Mouse (Mus musculus) embryonic facial prominence, embryonic 10.5 days (tissue): ENCODE measurements around the gene Dolpp1. TPM values are rescaled to one million over a fixed set of nuclear protein-coding genes. Genes with fewer than 3 reads are reported as not detected.
A peak's percentile ranks its signal among the peaks of the same experiment; 100 is the strongest.

Source experiments
- DNase-seq: peaks from one replicate; pipeline ENCODE4 v3.0.0-alpha.2; 2017; ENCODE audit warnings: low spot score
- H3K27ac ChIP-seq: fragments of 300-500 bp; sonication (generic); replicated peaks from 2 replicates; pipeline ENCODE4 v1.5.1; 2016; ENCODE audit warnings: mild to moderate bottlenecking
- H3K27me3 ChIP-seq: fragments of 300-500 bp; sonication (generic); replicated peaks from 2 replicates; pipeline ENCODE4 v1.6.1; 2016; ENCODE audit warnings: low read depth, mild to moderate bottlenecking; ENCODE audit not compliant: poor library complexity, severe bottlenecking
- H3K36me3 ChIP-seq: fragments of 300-500 bp; sonication (generic); replicated peaks from 2 replicates; pipeline ENCODE4 v1.6.1; 2016; ENCODE audit warnings: mild to moderate bottlenecking, moderate library complexity
- H3K4me1 ChIP-seq: fragments of 300-500 bp; sonication (generic); 2 replicates; pipeline ENCODE4 v1.6.1; 2016
- H3K4me3 ChIP-seq: fragments of 300-500 bp; sonication (generic); 2 replicates; pipeline ENCODE4 v1.5.1; 2016; ENCODE audit warnings: mild to moderate bottlenecking, moderate library complexity
- H3K9me3 ChIP-seq: fragments of 300-500 bp; sonication (generic); 2 replicates; pipeline ENCODE4 v1.6.1; 2016; ENCODE audit warnings: mild to moderate bottlenecking
- WGBS: fragments of 180-500 bp; shearing (Covaris S2); methylation state at CpG from one replicate; pipeline ENCODE4 v1.1.7; 2016; 5-methylcytosine and 5-hydroxymethylcytosine counted together
- polyA plus RNA-seq: library from polyadenylated mRNA; unstranded; fragments of >200 nt; fragmentation: Nextera tagmentation; extraction: Ambion mirVana; gene quantifications from 2 replicates; pipeline ENCODE4 v1.2.1, GENCODE M21; 2016

Dolpp1 gene
- polyA plus RNA-seq, 1 experiment from 2014 or later = 46.2 TPM

DNA sequence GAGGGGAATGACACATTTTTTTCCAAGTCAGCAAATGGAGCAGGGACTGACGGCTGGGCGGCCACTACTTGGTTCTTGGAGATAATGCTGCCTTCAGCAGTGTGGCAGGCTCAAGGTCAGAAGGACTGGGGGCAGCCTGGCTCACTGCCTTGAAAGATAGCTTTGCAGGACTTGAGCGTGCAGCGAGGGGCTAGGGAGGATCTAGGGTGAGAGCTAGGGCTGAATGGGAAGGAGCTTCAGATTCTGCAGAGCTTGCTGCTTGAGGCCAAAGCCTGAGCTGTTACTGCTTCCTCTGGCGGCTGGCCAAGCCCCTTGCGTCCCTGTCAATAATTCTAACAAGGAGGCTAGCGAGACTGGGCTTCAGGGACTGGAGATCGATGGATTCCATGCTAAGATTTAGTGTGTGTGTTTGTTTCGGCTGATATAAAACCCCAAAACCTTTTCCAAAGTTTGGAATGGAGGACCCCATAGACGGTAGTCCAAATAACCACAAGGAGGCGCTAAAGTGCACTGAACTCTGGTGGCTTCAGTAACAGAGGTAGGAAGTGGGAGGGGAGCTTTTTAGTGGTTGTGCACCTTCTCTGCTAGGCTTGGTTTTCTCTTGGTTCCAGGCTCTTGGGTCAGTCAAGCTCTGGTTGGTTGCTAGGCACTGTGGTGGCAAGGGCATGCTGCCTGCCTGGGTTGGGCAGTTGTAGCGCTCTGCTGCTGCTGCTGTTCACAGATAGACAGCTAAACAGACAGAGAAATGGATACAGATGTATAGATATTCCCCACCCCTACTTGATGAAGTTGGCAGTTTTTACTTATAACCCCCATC lies 48.9 kb downstream of the Dolpp1 start:
- H3K4me1 ChIP-seq = peaks cover 63% of the 10 kb centered on the region
- H3K27ac ChIP-seq = peak overlapping the region; percentile 98
- peak overlapping the region; percentile 48 for H3K4me3 ChIP-seq
- 16% methylated on average over 12 of the region's 12 CpGs for WGBS
- DNase-seq = peak; percentile 74
- H3K9me3 ChIP-seq = no peaks in the 10 kb centered on the region
- H3K27me3 ChIP-seq = no peaks in the 10 kb centered on the region
- H3K36me3 ChIP-seq = peaks cover 80% of the 10 kb centered on the region

DNA sequence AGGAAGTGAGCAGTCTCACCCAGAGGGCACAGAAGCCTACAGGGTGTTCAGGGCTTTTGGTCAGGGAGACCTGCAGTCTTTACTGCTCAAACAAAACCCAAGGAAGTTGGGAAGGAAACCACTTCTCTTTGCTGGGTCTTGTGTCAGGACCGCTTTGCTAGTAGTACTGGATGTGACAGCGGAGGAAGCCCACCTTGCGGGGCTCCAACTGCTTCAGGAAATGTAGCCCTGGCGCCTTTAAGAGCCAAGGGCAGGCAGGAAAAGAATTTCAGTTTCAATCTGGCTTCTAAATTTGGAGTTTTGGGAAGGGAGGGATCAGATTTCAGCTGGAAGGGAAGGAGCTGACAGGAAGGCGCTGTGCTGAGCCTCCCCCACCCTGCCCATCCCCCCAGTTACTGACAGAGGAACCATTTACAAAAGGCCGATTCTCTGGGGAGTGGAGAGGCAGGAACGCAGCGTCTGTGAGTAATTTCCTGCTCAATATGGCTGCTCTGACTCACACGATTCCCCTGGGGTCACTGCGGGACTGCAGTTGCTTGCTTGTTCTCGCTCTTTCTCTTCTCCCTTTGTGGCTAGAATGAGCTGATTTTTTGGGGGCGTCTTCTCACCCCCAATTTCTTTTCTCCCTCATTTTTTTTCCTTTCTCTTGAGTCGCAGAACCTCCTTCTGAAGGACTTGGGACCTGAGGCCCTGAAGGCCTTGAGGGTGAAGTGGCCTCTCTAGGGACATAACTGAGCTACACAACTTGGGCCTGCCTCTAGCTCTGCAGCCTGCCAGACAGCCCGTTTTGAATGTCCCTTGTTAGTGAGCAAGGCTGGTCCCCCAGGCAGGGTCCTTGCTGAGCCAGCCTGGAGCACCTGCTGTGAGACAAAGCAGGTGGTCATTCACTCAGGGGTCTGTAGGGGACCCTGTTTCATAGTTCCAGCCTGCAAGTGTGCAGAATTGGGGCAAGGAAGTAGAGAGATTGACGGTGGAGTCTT lies 49.8 kb downstream of the Dolpp1 start:
- Histone ChIP-seq H3K27ac (peak overlapping the region; percentile 98), H3K27me3 (no peaks in the 10 kb centered on the region), H3K4me1 (peaks cover 72% of the 10 kb centered on the region), H3K4me3 (peak overlapping the region; percentile 48), H3K9me3 (no peaks in the 10 kb centered on the region), H3K36me3 (peaks cover 81% of the 10 kb centered on the region)
- 3% methylated on average over 15 of the region's 15 CpGs for WGBS
- peak; percentile 96 for DNase-seq

DNA sequence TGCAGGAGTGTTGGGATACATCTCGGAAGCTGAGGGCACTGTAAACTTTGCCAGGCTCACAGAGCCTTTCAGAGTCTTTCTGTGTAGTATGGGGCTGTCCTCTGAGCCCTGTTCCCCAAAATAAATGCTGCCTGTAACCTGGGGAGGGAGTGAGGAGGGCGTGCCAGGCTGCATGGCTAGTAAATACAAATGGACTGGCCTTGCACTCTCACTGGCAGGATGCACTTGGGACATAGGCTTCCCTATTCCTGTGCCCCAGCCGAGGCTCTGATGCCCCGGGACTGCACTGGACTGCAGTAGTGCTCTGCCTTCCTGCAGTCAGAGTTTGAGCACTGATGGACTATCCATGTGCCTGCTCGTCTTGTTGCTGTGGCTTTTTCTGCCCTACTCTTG lies 50.4 kb downstream of the Dolpp1 start:
- DNase-seq = no peak
- H3K27me3 ChIP-seq = no peaks in the 10 kb centered on the region
- H3K4me1 ChIP-seq = peaks cover 78% of the 10 kb centered on the region
- peaks cover 81% of the 10 kb centered on the region for H3K36me3 ChIP-seq
- H3K4me3 ChIP-seq = peak overlapping the region; percentile 48
- peak overlapping the region; percentile 98 for H3K27ac ChIP-seq
- H3K9me3 ChIP-seq = no peaks in the 10 kb centered on the region
- 41% methylated on average over 5 of the region's 5 CpGs for WGBS

DNA sequence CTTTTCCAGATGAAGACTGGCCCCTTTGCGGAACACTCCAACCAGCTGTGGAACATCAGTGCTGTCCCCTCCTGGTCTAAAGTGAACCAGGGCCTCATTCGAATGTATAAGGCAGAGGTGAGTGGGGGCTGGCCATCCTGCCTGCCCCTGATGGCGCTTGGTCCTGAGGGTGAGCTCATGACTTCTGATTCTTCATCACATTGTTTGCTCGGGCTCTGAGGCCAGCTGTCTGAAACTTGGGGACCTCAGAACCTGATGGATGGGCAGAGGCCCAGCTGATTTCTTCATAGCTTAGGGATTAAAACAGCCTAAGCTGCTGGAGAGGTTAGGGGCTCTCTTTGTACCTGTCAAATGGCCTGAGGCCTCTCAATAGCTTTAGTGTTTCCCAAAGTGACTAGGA lies 51.2 kb downstream of the Dolpp1 start:
- no peak for DNase-seq
- 63% methylated on average over 4 of the region's 4 CpGs for WGBS

DNA sequence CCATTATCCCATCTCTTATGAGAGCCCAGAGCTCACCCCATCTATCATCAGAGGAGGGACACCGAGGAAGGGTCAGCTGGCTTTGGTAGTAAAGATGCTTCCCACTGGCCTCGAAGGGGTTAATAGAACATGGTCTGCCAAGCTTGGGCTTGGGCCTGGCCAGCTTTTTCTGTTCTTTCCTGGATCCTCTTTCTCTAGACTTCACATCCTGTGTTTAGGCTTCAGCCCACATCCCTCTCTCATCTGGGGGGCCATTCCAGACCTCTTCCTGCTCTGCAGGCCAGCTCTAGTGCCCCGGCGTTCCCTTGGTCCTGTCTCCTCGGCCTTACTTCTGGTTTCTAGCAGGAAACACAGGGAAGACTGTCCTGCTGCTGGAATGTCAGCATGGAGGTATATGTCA lies 52.0 kb downstream of the Dolpp1 start:
- Histone ChIP-seq H3K4me1 (peaks cover 87% of the 10 kb centered on the region), H3K9me3 (no peaks in the 10 kb centered on the region), H3K27me3 (no peaks in the 10 kb centered on the region), H3K4me3 (no peak overlapping the region), H3K27ac (peak overlapping the region; percentile 98), H3K36me3 (peaks cover 81% of the 10 kb centered on the region)
- no peak for DNase-seq
- 61% methylated on average over 5 of the region's 5 CpGs for WGBS

More for the DNA sequence above, 51.2 kb downstream of the Dolpp1 start:
- Histone ChIP-seq H3K4me1 (peaks cover 86% of the 10 kb centered on the region), H3K4me3 (peak overlapping the region; percentile 48; the same call in 1 of the 2 replicates), H3K27ac (peak overlapping the region; percentile 98), H3K27me3 (no peaks in the 10 kb centered on the region), H3K9me3 (no peaks in the 10 kb centered on the region), H3K36me3 (peaks cover 81% of the 10 kb centered on the region)

DNA sequence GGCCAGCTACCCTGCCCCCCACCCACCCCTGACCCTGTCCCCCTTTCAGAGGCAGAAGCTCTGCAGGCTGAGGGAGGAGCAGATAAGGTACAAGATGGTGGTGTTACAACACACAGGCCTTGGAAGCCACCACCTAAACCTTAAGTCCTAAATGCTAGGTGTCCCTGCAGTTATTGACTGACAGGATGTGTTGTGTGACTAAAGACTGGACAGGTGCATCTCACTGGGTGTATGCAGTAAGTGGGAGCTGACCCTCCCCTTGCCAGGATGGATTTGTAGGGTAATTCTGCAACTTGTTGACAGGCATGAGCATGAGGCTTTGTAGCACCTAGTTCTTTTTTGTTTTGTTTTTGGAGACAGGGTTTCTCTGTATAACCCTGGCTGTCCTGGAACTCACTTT lies 52.4 kb downstream of the Dolpp1 start:
- peaks cover 81% of the 10 kb centered on the region for H3K36me3 ChIP-seq
- no peak for DNase-seq
- peak overlapping the region; percentile 98 for H3K27ac ChIP-seq
- no peak overlapping the region for H3K4me3 ChIP-seq
- no peaks in the 10 kb centered on the region for H3K27me3 ChIP-seq
- peaks cover 87% of the 10 kb centered on the region for H3K4me1 ChIP-seq
- peaks cover 2% of the 10 kb centered on the region; the same call in 1 of the 2 replicates for H3K9me3 ChIP-seq

DNA sequence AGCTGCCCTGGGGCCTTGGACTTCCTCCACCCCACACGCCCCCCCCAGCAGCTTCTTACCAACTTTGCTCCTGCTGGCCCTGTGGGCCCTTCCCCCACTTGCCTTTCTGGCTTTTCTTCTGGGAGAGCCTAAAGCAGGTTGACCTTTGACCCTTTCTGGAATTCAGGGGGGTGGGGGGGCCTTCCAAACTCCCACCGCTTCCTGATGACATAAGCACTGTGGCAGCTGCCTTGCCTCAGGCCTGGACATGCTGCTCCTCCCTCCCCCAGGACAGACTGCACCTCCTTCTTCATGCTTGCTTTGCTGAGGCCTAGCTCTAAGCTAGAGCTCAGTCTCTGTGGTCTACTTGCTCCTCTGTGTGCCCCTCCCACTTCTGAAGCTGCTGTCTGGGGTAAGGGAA lies 53.3 kb downstream of the Dolpp1 start:
- H3K4me1 ChIP-seq = peaks cover 80% of the 10 kb centered on the region
- H3K4me3 ChIP-seq = peak overlapping the region; percentile 23
- no peaks in the 10 kb centered on the region for H3K27me3 ChIP-seq
- DNase-seq = peak; percentile 88
- H3K36me3 ChIP-seq = peaks cover 81% of the 10 kb centered on the region
- 4% methylated on average over 2 of the region's 2 CpGs for WGBS
- H3K27ac ChIP-seq = peak overlapping the region; percentile 98
- H3K9me3 ChIP-seq = peaks cover 11% of the 10 kb centered on the region; the same call in 1 of the 2 replicates

DNA sequence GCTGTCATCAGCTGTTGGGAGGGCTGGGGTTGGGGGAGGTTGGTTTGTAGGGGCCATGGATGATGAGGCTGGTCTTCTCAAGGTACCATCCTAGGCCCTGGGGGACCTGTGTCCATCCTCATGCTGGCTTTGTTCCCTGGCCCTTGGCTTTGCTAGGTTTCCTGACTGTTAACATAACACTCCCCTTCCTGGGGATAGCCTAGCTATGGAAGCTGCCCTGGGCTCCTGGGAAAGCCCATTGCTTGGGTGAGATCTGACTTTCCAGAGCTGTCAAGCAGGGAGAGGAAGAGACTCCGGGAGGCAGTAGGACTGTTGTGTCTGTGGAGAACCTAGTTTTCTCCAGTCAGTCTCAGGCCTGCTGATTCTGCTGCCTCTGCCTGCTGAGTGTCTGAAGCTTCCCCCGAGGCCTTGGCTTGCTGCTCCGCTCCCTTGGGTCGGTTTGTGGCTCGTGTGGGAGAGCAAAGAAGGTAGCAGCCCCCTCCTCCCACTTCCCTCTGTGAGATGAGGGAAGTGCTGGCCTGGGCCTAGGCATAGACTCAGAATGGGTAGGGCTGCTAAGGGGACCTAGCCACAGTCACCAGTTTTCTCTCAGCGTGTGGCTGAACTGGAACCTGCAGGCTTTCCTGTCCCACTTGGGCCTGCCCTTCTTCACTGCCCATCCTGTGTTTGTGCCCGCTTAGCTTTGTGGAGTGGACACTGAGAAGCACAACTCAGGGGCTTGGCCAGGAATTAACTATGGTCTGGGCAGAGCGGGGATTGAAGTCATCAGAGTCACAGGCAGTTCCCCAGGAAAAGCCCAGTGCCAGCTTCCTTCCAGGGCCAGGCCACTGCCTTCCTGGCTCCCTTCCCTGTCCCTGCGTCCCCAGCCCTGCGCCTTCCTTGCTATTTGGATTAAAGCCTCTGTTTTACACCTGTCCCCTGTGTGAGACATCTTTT lies 55.1 kb downstream of the Dolpp1 start:
- peaks cover 14% of the 10 kb centered on the region; the same call in 1 of the 2 replicates for H3K9me3 ChIP-seq
- peaks cover 82% of the 10 kb centered on the region for H3K36me3 ChIP-seq
- no peaks in the 10 kb centered on the region for H3K27me3 ChIP-seq
- peaks cover 63% of the 10 kb centered on the region for H3K4me1 ChIP-seq
- DNase-seq = no peak
- H3K4me3 ChIP-seq = no peak overlapping the region
- WGBS = 79% methylated on average over 10 of the region's 10 CpGs
- H3K27ac ChIP-seq = peak overlapping the region; percentile 98

DNA sequence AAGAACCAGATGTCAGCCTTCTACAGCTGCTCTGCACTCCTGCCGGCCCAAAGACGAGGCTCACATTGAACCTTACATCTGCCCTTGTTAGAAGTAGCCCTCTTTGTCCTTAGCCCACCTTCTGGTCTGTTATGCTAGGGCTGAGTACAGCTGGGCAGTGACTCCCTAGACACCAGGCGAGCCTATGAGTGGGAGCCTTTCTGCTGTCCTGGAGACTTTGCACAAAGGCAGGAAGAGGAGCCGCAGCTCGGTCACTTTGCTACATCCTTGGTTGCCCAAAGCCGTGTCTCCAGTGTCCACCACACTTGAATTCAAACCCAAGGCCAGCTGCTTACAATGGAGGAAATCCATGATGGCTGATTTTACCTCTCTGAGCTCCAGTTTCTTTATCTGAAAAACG lies 56.3 kb downstream of the Dolpp1 start:
- Histone ChIP-seq H3K36me3 (peaks cover 76% of the 10 kb centered on the region), H3K4me1 (peaks cover 61% of the 10 kb centered on the region), H3K9me3 (peaks cover 14% of the 10 kb centered on the region; the same call in 1 of the 2 replicates), H3K27me3 (no peaks in the 10 kb centered on the region), H3K27ac (peak overlapping the region; percentile 98), H3K4me3 (no peak overlapping the region)
- 87% methylated on average over 7 of the region's 7 CpGs for WGBS
- DNase-seq = no peak
